Mouse (Mus musculus): Measurements from ENCODE around the gene Insig1.

GRCm38 (mm10) chr5:28033826-28034225 lies 37.3 kb upstream of the Insig1 start:
- TF ChIP-seq CTCF (IDR thresholded peaks at IDR 0.05; ENCODE audit: low read depth, low read length) (no peak), POLR2A (IDR thresholded peaks at IDR 0.05; ENCODE audit: borderline replicate concordance, low read depth, low read length) (no peak)

Measured in bone marrow macrophage, adult 2 months (primary cell).